Mouse (Mus musculus) cortical plate, adult 2 months (tissue): ENCODE measurements around the gene Aggf1. TPM values are rescaled to one million over a fixed set of nuclear protein-coding genes. Genes with fewer than 3 reads are reported as not detected.
A peak's percentile ranks its signal among the peaks of the same experiment; 100 is the strongest.

ENCODE experiments used
- H3K27ac ChIP-seq: fragments of 200-500 bp; 2 replicates; pipeline ENCODE4 v1.5.1; 2012; ENCODE audit warnings: low read length, control low read depth, inconsistent platforms; ENCODE audit not compliant: insufficient read depth
- H3K4me1 ChIP-seq: fragments of 200-500 bp; 2 replicates; pipeline ENCODE4 v1.6.1; 2011; ENCODE audit warnings: low read length; ENCODE audit not compliant: control insufficient read depth, insufficient read depth
- H3K4me3 ChIP-seq: fragments of 200-500 bp; 2 replicates; pipeline ENCODE4 v1.5.1; 2011; ENCODE audit warnings: mild to moderate bottlenecking, low read length, control low read depth; ENCODE audit not compliant: insufficient read depth
- CTCF ChIP-seq: fragments of 200-500 bp; IDR thresholded peaks from 2 replicates; pipeline ENCODE4 v1.5.1; 2011; ENCODE audit warnings: mild to moderate bottlenecking, control low read depth, low read length; ENCODE audit not compliant: insufficient read depth; ENCODE audit errors: extremely low read depth
- POLR2A ChIP-seq: fragments of 200-500 bp; IDR thresholded peaks from 2 replicates; pipeline ENCODE4 v1.6.1; 2011; ENCODE audit warnings: mild to moderate bottlenecking, low read length, control low read depth; ENCODE audit not compliant: insufficient read depth; ENCODE audit errors: extremely low read depth
- polyA plus RNA-seq: library from polyadenylated mRNA; depleted of rRNA; stranded (reverse); fragments of >200 nt; gene quantifications from 2 replicates; pipeline ENCODE4 v1.2.3, GENCODE M21; 2012; rRNA removed

Gene Aggf1
- 36.5 and 39.4 TPM in 2 replicates for polyA plus RNA-seq

DNA sequence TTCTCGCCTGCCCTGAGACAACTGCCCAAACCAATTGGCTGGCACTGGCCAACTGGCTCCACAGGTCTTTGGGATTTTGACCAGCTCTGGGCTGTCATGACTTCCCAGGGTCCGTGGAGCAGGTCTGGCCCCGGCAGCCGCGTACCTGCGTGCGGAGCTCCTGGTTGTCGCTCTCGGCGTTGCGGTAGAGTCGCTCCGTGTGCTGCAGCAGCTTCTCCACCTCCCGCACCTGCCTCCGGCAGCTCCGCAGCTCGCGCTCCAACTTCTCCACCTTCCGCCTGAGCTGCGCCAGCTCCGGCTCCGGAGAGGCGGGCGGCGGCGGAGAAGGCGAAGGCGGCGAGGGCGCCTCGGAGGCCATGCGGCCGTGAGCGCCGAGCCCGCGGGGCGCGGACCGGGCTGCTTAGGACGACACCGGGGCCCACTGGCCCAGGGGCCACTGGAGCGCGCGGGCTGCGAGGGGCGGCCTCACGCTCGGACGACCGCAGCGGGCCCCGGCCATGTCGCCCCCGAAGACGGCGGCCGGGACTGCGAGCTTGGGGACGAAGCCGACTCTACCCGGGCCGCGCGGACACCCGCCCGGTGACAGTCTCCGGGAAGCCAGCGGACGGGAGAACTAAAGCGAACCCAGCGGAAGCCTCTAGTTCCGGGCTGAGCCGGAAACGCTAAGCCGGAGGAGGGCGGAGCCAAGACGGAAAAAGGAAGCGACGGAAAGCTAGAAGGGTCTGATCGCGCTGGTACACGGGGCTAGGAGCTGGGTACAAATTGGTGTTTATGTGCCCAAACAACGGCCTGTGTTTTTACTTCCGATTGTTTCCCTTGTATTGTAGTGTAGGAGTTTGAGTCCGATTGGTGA is at the start of gene Aggf1:
Gene Aggf1, minus strand, starts transcription at position 652 of the 853 bp plus-strand sequence.
- no peak for TF ChIP-seq CTCF
- peak; percentile 76 for TF ChIP-seq POLR2A
- peak within 1 kb of the TSS; percentile 83 for H3K4me3 ChIP-seq
- peak within 1 kb of the TSS; percentile 38; the same call in 1 of the 2 replicates for H3K27ac ChIP-seq
- peaks cover 7% of the 10 kb centered on the region for H3K4me1 ChIP-seq

DNA sequence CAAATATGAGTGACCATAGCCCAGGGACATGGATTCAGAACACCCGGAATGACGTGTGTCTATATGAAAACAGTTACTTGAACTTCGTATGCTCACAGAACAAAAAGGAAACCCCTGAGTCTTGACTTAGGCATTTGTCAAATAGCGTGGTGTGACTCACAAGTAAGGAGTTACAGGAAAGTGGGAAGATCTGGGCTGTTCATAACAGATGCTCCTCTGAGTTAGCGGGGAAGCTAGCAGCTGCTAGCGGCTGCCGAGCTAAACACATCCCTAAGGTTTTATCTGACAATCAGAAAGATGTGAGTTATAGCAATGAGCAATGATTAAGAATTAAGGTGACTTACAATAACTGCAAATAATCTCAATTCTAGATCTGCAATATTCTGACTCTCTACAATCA is 49.8 kb upstream of the Aggf1 start:
- no peak overlapping the region for H3K4me3 ChIP-seq
- no peaks in the 10 kb centered on the region; the same call in 1 of the 2 replicates for H3K4me1 ChIP-seq
- no peak overlapping the region for H3K27ac ChIP-seq
- TF ChIP-seq POLR2A (no peak), CTCF (no peak)

DNA sequence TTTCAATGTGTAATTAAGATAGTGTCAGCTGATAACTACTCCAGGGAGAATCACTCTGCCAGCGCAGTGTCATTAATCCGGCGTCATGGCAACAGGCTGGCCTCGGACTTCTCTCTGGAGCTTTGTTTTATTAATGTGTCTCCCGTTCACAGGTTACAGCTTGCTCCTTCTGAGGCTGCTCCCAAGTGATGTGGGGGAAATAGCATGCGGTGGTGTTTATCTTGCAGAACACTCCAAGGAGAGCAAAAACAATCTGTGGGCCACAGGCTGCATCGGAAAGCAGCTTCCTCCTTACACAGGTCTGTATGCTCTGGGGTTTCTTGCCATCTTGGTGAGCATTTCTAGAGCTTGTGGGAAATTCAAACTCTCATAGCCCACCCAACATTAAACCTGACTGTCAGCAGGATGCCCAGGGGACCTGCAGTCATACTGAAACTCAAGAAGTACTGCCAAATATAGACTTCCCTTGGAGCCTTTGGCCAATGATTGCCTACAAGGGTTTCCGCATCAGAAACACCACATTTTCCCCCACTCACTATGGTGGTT is 44.1 kb upstream of the Aggf1 start:
- Histone ChIP-seq H3K27ac (peak overlapping the region; percentile 29; the same call in 1 of the 2 replicates), H3K4me3 (no peak overlapping the region), H3K4me1 (no peaks in the 10 kb centered on the region)
- no peak for TF ChIP-seq POLR2A
- TF ChIP-seq CTCF, result no peak

DNA sequence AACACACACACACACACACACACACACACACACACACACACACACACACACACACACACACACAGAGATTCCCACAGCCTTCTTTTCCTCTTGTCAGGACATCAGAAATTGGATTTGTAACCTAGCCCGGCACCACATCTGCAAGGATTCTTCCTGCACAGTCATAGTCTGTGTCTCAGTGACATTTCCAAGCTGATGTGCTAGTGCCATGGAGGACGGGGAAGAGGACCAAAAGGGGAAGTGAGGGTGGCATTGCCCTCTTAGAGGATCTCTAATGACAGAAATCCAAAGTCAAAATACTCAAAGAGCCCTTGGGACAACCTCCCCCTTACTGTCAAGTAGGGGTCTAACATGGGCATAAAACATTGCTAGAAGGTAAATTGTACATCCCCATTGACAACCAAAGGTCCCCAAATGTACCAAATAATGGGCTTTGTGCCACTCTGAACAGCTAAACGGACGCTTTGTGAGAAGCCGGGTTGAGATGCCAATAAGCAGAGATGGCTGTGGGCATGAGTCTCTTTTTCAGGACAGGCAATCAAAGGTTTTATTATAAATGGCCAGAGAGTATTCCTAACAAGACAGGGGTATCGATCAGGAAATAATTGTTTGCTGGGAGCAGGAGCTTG is 43.5 kb upstream of the Aggf1 start:
- Histone ChIP-seq H3K4me3 (no peak overlapping the region), H3K27ac (no peak overlapping the region), H3K4me1 (no peaks in the 10 kb centered on the region)
- TF ChIP-seq CTCF (no peak), POLR2A (no peak)

DNA sequence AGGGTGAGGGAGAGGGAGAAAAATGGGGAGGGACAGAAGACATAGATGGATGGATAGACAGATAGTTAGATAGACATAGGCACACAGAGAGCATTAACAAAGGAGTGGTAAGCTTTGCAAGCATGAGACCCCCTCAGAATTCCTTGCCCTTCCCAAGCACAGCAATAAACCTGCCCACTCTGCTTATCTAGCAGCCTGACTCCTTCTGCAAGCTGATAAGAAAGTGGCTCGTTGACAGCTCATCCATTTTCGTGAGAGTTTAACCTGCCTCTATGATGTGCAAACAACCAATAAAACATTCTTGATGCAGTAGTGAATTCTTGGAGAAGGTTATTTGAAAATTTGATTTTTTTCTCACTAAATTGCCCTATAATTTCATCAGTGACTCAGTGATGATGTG is 37.1 kb upstream of the Aggf1 start:
- Histone ChIP-seq H3K4me3 (no peak overlapping the region), H3K4me1 (no peaks in the 10 kb centered on the region), H3K27ac (no peak overlapping the region)
- TF ChIP-seq POLR2A (no peak), CTCF (no peak)

DNA sequence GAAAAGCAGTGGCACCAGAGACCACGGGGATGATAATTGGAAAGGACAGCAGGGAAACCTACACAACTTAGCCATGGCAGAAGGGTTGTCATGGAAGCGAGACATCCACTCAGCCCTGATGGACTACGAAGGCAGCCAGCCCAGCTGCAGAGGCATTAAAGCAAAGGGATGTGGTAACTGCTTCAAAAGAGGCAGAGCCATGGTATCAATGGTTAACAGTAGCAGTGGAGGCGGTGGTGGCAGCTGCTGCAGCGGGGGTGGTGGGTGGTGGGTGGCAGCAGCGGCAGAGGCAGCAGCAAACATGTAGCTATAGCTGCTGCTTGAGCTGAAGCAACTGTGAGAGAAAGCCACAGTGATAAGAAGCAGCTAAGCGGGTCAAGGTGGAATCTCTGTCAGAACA is 18.1 kb upstream of the Aggf1 start:
- H3K4me3 ChIP-seq, result no peak overlapping the region
- no peak overlapping the region for H3K27ac ChIP-seq
- TF ChIP-seq CTCF, result no peak
- no peak for TF ChIP-seq POLR2A
- H3K4me1 ChIP-seq, result no peaks in the 10 kb centered on the region

DNA sequence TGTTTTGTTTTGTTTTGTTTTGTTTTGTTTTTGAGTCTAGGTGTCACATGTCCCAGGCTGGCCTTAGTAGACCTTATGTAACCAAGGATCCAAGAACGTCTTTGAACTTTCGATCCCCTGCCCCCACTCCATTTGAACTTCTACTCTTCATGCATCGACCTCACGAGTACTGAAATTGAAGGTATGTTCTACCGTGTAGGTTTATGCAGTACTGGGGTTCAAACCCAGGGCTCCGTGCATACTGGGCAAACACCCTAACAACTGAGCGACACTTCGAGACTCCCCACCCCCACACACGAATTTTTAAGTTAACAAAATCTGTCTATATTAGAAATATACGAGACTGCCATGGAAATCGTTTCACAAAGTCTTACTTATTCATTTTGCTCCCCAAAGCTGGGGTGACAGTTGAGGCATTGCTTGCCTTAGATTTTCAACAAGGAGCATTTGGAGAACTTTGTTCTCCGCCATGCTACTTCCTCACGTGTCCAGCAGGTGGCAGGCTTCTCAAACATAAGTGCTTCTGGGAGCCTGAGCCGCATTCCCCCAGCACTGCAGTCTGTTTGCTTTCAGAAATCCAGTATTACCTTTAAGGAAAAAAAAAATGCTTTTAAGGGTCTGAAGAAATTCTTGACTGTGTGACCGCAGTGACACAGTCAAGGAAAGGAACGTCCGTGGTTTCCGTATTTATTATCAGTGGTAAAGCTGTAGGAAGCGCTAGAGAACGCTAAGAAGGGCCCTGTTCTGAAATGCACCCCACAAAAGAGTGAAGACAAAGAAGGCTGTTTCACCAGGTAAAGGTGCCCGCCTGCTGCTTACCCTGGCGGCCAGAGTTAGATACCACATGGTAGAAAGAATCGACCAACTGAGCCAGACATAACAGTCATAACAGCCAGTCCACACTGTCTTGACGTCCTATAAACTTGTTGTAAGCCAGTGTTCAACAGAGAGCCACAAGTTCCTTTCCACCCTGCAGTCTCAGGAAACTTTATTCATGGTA is 15.0 kb upstream of the Aggf1 start:
- TF ChIP-seq POLR2A (no peak), CTCF (peak; percentile 90)
- Histone ChIP-seq H3K4me1 (no peaks in the 10 kb centered on the region), H3K27ac (no peak overlapping the region), H3K4me3 (no peak overlapping the region)

DNA sequence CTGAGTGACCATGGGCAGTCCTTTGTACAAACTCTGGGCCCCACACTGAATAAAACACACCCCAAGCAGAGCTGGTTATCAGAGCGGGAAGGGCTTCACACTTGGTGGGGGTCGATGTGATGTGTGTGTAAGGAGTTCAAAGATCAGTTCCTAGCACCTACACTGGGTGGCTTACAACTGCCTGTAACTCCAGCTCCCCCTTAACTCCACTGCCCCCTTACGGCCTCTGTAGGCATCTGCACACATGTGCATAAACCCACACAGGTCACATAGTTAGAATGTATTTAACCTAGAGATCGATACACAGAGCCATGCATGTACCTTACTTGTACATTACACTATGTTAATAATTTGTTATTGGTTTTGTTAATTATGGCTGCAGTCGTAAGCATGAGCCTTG is 13.1 kb upstream of the Aggf1 start:
- Histone ChIP-seq H3K4me3 (no peak overlapping the region), H3K4me1 (no peaks in the 10 kb centered on the region), H3K27ac (no peak overlapping the region)
- no peak for TF ChIP-seq POLR2A
- no peak for TF ChIP-seq CTCF

DNA sequence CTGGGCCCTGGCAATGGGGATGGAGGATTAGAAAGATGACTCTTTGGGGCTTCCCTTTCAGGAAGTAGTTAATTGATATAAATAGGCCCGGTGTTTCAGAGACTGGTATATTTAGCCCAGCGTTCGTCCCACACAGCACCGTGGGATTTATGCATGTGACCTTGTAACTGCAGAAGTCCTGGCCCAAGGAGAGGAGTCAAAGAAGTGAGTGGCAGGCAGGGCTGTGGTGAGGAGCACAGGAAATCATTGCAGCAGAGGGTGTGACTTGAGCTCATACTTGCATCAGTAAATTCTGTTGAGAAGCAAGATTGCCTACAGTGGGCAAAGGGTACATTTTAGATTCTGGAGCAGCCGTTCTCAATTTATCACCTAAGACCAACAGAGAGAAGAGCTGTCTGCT is 7.3 kb upstream of the Aggf1 start:
- Histone ChIP-seq H3K4me1 (no peaks in the 10 kb centered on the region), H3K27ac (no peak overlapping the region), H3K4me3 (no peak overlapping the region)
- no peak for TF ChIP-seq CTCF
- TF ChIP-seq POLR2A, result no peak
